Mouse (Mus musculus) heart, adult 8-10 months (tissue): Measurements from ENCODE around the gene Cyp2d9. TPM values are rescaled to one million over a fixed set of nuclear protein-coding genes. Genes with fewer than 3 reads are reported as not detected.
"Not testable (repeated sequence)": the region's sequence is repeated elsewhere in the genome, so short reads cannot be mapped to it uniquely, and the experiment has no call there.

Experiments used
- DNase-seq: peaks from one replicate; pipeline ENCODE4 v3.0.0; 2022; ENCODE audit warnings: low spot score
- microRNA-seq: library from miRNA; unstranded; fragments of <30 nt; microRNA quantifications from one replicate; pipeline ENCODE4 v1.2.0, GENCODE M21; 2022
- total RNA-seq, 4 experiments: library from RNA; stranded (reverse); gene quantifications; 2 replicates each; pipeline ENCODE4 v1.2.4; 2022

Cyp2d9 gene
- total RNA-seq, 4 experiments from 2014 or later: 0.22 TPM; not detected in 3

- not testable (repeated sequence) for DNase-seq
These were observed 16.8 kb downstream of the Cyp2d9 start for GRCm38 (mm10) chr15:82450045-82450444.

- not testable (repeated sequence) for DNase-seq
These were observed 18.9 kb downstream of the Cyp2d9 start for GRCm38 (mm10) chr15:82452133-82452532.

- DNase-seq: not testable (repeated sequence)
These were observed 20.3 kb downstream of the Cyp2d9 start for GRCm38 (mm10) chr15:82453501-82453900.

GRCm38 (mm10) chr15:82456086-82456790 is 23.0 kb downstream of the Cyp2d9 start:
- DNase-seq: not testable (repeated sequence)

- DNase-seq: no peak
These were observed 24.1 kb downstream of the Cyp2d9 start for GRCm38 (mm10) chr15:82457064-82458021.

GRCm38 (mm10) chr15:82459266-82459665 is 26.0 kb downstream of the Cyp2d9 start:
- not testable (repeated sequence) for DNase-seq

- no peak for DNase-seq
These were observed 31.5 kb downstream of the Cyp2d9 start for GRCm38 (mm10) chr15:82464701-82465100.

GRCm38 (mm10) chr15:82494273-82494672 is 61.0 kb downstream of the Cyp2d9 start:
- not testable (repeated sequence) for DNase-seq

Small RNA genes lying within 50 kb of the gene (microRNA-seq; reads per million reads assigned to microRNA genes)
- gene Gm25990 (not detected), gene Gm27331 (not detected), gene Gm27622 (not detected), gene Gm27825 (not detected), gene Mir7684 (not detected)

Other genes with a start within 250 kb of the Cyp2d9 start
- under 1 TPM in 1 of 4 experiments, not detected in 3; 0.26 TPM for gene Shisa8, start 220.6 kb upstream of the Cyp2d9 start, total RNA-seq
- under 1 TPM in 1 of 4 experiments, not detected in 3; 0.26 TPM for gene Tnfrsf13c, start 209.1 kb upstream of the Cyp2d9 start, total RNA-seq
- 1 to 10 TPM in 1 of 4 experiments, under 1 TPM in 3; 0.29 to 1.5 (median 0.44) TPM for gene Cenpm, start 188.7 kb upstream of the Cyp2d9 start, total RNA-seq
- not detected for gene 1500009C09Rik, start 181.0 kb upstream of the Cyp2d9 start, total RNA-seq
- under 1 TPM; 0.16 to 0.90 (median 0.44) TPM for gene Sept3, start 158.5 kb upstream of the Cyp2d9 start, total RNA-seq
- gene Wbp2nl, start 134.5 kb upstream of the Cyp2d9 start, total RNA-seq: not detected
- gene Naga, start 94.5 kb upstream of the Cyp2d9 start, total RNA-seq: 10 to 100 TPM; 27.1 to 32.1 (median 29.9) TPM
- under 1 TPM; 0.44 to 0.57 (median 0.48) TPM for gene Pheta2, start 94.5 kb upstream of the Cyp2d9 start, total RNA-seq
- 100 to 1,000 TPM; 190 to 214 (median 204) TPM for gene Smdt1, start 94.5 kb upstream of the Cyp2d9 start, total RNA-seq
- 100 to 1,000 TPM; 658 to 797 (median 740) TPM for gene Ndufa6, start 79.1 kb upstream of the Cyp2d9 start, total RNA-seq
- gene Cyp2d22, start 53.2 kb upstream of the Cyp2d9 start, total RNA-seq: 10 to 100 TPM; 19.3 to 30.9 (median 23.3) TPM
- gene Cyp2d11, start 39.4 kb upstream of the Cyp2d9 start, total RNA-seq: under 1 TPM in 1 of 4 experiments, not detected in 3; 0.19 TPM
- gene Cyp2d10, start 26.2 kb upstream of the Cyp2d9 start, total RNA-seq: under 1 TPM in 2 of 4 experiments, not detected in 2; 0.41 to 0.80 TPM
- gene Cyp2d12, start 121.6 kb downstream of the Cyp2d9 start, total RNA-seq: not detected
- gene Cyp2d34, start 187.5 kb downstream of the Cyp2d9 start, total RNA-seq: not detected